Mouse (Mus musculus): Measurements from ENCODE around the gene Specc1l.
"Not testable (repeated sequence)": the region's sequence is repeated elsewhere in the genome, so short reads cannot be mapped to it uniquely, and the experiment has no call there.

Specc1l gene

DNA sequence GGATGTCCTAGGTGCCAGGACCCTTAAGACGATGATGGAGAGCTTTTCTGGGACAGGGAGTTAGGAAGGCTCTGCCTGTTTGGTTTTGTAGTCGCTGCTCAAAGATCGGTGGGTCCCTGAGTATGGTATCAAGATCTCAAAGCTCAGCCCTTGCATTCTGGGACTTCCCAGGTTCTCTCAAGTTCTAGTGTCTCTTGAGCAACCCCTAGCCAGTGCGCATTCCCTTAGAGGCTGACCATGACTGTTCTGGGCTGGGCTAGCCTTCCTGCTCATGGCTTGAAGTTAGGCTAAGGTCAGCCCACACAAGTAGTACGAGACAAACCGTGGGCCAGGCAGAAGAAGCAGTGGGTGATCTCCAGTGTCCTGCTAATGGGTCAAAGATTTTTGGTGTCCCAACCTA is 106.3 kb downstream of the Specc1l start:
- DNase-seq: no peak

- no peak for DNase-seq
These were observed 108.4 kb downstream of the Specc1l start for GRCm38 (mm10) chr10:75320321-75320720.

GRCm38 (mm10) chr10:75322966-75323365 is 111.1 kb downstream of the Specc1l start:
- no peak for DNase-seq

- peak; percentile 60 for DNase-seq
These were observed 112.1 kb downstream of the Specc1l start for GRCm38 (mm10) chr10:75323986-75324385.

- no peak for DNase-seq
These were observed 112.5 kb downstream of the Specc1l start for GRCm38 (mm10) chr10:75324391-75324790.

DNA sequence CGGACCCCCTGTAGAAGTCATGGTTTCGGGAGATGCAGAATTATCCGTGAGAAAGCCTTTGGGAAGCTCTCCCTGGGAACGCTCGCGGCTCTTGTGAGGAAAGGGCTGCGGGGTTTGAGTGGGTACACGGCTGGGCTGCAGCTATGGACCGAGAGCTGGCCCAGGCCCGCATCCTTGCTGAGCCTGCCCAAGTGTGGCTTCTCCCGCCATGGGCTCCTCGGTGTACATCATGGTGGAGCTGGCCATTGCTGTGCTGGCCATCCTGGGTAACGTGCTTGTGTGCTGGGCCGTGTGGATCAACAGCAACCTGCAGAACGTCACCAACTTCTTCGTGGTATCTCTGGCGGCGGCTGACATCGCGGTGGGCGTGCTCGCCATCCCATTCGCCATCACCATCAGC is 113.9 kb downstream of the Specc1l start:
- no peak for DNase-seq

DNA sequence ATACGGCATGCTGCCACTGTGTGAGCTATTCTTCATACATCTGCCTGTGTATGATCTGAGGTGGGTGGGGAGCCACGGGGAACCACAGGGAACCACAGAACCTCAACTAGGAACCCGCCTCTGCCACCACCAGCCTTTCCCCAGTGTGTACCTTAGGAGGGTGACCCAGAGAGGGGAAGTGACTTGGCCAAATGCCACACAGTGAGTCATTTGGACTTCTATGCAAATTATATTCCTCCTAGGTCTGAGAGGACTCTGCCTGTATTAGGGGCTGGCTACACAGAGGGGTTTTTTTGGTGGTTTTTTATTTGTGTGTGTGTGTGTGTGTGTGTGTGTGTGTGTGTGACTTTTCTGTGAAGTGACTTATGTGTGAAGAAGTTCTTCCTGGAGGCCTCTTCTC is 114.7 kb downstream of the Specc1l start:
- peak; percentile 85 for DNase-seq

- DNase-seq: no peak
These were observed 115.2 kb downstream of the Specc1l start for GRCm38 (mm10) chr10:75327081-75327480.

DNA sequence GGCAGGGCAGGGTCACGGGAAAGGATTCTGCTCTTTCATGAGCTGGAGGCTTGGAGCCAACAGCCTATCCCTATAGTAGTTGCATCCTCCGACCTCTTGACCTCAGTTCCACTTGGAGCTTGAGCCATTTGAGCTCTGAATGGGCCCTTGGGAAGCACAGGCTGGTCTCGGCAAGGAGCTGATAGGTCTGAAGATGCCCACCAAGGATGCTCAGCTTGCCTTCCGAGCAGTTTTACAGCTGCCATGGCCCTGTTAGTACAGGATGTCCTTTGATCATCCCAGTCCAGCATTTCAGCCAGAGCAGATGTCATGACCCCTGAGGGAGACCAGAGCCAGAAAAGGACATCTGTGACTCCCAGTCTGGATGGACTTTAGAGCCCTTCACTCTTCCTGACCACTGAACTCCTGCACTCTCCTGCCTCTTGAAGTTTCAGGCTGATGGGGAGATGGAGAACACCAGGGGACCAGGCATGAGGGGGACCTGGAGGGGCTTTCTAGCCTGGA is 116.4 kb downstream of the Specc1l start:
- no peak for DNase-seq

GRCm38 (mm10) chr10:75332268-75332667 is 120.4 kb downstream of the Specc1l start:
- no peak for DNase-seq

- no peak for DNase-seq
These were observed 121.4 kb downstream of the Specc1l start for GRCm38 (mm10) chr10:75333176-75333776.

DNA sequence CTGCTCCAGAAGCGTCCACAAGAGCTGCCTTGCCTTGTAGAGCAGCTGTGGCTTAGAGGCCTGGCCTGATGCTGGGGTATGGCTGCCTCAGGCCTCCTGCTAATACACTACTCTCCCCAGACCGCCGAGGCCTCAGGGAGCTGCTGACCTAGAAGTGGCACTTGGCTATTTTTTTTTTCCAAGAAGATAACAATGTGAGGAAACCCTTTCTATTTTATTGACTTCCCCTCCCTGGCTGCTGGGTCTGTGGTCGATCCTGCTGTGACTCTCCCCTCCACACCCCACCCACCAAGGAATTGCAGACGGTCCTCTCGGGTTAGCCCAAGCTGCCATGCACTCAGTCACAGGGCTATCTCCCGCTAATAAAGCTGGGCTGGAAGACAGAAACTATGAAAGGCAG is 122.3 kb downstream of the Specc1l start:
- no peak for DNase-seq

DNA sequence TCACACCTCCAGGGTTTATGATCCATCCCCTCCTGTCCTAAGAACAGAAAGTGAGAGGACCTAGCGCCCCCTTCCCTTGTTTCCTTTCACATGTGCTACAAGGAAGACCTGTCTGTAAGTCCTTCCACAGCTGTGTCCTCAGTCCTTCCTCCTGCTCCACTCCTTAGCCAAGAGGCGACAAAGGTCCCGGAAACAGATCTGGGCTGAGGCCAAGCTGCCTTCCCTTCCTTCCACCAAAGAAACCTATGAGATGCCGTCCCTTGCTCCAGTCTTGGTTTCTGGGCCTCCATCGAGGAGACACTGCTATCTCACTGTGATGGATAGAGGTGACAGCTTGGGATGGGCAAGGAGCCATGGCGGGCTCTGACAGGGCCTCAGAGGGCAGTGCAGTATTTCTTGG is 123.2 kb downstream of the Specc1l start:
- no peak for DNase-seq

DNA sequence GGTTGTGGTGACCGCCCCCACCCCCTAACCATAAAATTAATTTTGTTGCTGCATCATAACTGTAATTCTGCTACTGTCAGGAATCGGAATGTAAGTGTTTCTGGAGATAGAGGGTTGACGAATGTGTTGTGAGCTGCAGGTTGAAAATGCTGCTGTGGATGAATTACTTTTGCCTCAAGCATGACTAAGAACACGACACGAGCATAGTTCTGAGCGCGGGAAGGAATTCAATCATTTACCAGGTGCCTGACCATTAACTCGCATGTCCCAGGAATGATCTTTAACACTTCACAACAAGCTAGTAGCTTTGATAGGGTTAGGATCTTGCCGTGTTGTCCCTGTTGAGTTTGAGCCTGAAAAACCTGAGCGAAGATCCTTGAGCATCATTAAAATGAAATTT is 125.4 kb downstream of the Specc1l start:
- DNase-seq: no peak

- no peak for DNase-seq
These were observed 127.0 kb downstream of the Specc1l start for GRCm38 (mm10) chr10:75338852-75339251.

GRCm38 (mm10) chr10:75339377-75339776 is 127.5 kb downstream of the Specc1l start:
- DNase-seq: no peak

DNA sequence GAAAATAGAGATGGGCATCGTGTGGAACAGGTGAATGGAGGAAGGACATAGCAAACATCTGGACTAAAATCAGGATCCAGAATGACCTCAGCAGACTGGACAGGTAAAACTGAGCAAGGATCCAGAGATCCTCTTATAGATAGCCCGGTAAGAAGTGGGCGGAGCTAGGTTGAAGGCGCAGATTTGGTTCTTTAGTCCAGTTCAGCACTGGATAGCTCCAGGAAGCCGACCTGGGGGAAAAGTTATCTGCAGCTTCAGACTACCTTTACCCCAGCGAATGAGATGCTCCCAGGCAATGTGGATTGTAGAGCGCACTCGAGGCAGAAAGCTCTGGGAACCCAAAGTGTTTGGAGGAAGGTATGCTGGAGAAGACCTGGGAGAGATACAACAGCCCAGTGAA is 130.1 kb downstream of the Specc1l start:
- DNase-seq: no peak

- not testable (repeated sequence) for DNase-seq
These were observed 132.7 kb downstream of the Specc1l start for GRCm38 (mm10) chr10:75344563-75344962.

DNA sequence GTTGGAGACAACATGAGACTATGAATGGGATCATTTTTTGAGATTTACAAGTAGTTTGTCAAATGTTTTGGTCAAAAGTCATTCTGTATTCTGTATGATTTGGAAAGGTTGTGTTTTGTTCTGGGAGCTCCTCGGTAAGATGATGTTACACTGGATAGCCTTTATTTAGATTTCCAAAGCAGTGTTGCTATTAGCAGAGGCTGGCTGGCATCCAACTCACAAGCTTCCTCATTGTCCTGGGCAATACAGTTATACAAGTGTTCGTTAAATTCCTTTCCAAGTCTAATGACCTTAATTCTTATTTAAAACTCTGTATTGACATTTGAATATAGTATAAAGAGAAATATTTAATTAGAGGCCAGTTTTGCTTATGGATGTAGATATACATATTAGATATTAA is 133.4 kb downstream of the Specc1l start:
- DNase-seq: peak; percentile 57

DNA sequence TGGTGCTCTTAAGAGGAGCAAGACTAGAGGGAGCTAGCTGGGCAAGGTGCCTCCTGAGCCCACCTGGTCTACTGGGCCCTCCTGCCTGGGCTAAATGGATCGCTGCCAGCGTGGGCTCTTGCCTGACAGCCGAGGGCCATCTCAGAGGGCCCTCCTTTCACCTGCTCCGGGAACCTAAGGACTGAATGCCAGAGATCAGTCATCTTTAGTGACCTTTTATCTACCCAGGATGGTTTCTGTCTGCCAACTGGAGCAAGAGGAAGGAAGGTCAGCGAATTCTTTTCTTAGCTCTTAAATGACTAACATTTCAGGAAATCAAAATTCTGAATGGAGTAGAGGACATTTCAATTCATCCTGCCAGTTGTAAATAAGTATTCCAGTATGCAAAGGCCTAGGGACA is 138.7 kb downstream of the Specc1l start:
- DNase-seq: no peak

GRCm38 (mm10) chr10:75352541-75352940 is 140.7 kb downstream of the Specc1l start:
- no peak for DNase-seq

DNA sequence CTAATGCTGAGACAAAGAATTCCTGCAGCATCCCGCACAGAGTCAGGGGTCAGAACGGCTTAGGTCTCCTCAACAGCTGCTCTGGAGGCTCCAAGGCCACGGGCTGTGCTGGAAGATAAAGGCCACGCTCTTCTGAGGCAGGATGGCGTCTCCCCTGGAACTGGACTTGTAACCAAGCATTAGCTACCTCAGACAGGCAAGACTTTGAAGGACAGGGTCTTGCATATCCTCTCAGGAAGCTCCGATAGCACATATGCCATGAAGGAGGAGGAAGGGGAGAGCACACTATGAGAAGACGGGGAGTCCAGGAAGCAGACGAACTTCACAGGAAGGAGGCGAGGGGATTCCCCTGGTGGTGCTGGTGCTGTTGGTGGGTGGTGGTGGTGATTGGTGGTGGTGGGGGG is 142.0 kb downstream of the Specc1l start:
- not testable (repeated sequence) for DNase-seq

DNA sequence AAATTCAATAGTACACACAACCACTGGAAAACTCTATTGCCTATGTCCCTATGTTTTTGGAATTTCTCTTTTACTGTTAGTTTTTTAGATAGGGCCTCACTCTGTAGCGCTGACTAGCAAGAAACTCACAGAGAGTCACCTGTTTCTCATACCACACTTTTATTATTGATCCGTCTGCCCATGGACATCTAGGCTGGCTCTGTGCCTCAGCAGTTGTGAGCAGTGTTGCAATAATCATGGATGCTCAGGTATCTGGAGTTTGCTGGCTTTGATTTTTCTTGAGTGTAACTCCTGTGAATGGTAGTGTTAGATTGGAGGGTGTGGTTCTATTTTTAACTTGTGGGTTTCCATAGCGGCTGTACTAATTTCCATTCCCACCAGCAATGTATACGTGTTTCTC is 143.5 kb downstream of the Specc1l start:
- no peak for DNase-seq
